Mouse (Mus musculus) kidney, postnatal 0 days (tissue): ENCODE results near the gene Zfp622. TPM values are rescaled to one million over a fixed set of nuclear protein-coding genes. Genes with fewer than 3 reads are reported as not detected.
"Not testable (repeated sequence)": the region's sequence is repeated elsewhere in the genome, so short reads cannot be mapped to it uniquely, and the experiment has no call there.

Experiments
- ATAC-seq: fragments of 200-750 bp; cut with Nextera tagmentation; replicated peaks from 2 replicates; pipeline ENCODE4 v1.8.0; 2017; ENCODE audit warnings: low read depth, moderate number of reproducible peaks, moderate TSS enrichment, moderate library complexity; ENCODE audit not compliant: low FRiP score
- DNase-seq: peaks from one replicate; pipeline ENCODE4 v3.0.0-alpha.2; 2016; ENCODE audit warnings: low spot score
- H3K27ac ChIP-seq: fragments of 300-500 bp; sonication (generic); 2 replicates; pipeline ENCODE4 v1.5.1; 2014; ENCODE audit warnings: mild to moderate bottlenecking
- H3K27me3 ChIP-seq: fragments of 300-500 bp; sonication (generic); 2 replicates; pipeline ENCODE4 v1.6.1; 2014; ENCODE audit warnings: low read length, mixed read lengths; ENCODE audit not compliant: insufficient read depth
- H3K36me3 ChIP-seq: fragments of 300-500 bp; sonication (generic); 2 replicates; pipeline ENCODE4 v1.6.1; 2014; ENCODE audit warnings: low read length, mixed read lengths; ENCODE audit not compliant: insufficient read depth
- H3K4me1 ChIP-seq: fragments of 300-500 bp; sonication (generic); replicated peaks from 2 replicates; pipeline ENCODE4 v1.6.1; 2014; ENCODE audit warnings: antibody characterized with exemption, low read length, mixed read lengths; ENCODE audit not compliant: insufficient read depth
- H3K4me2 ChIP-seq: fragments of 300-500 bp; sonication (generic); 2 replicates; pipeline ENCODE4 v1.6.1; 2014; ENCODE audit warnings: mild to moderate bottlenecking, low read length, moderate library complexity, mixed read lengths
- H3K4me3 ChIP-seq: fragments of 300-500 bp; sonication (generic); replicated peaks from 2 replicates; pipeline ENCODE4 v1.5.1; 2014; ENCODE audit warnings: low read depth, low read length
- H3K9ac ChIP-seq: fragments of 300-500 bp; sonication (generic); 2 replicates; pipeline ENCODE4 v1.6.1; 2014; ENCODE audit warnings: low read depth, low read length
- H3K9me3 ChIP-seq: fragments of 300-500 bp; sonication (generic); replicated peaks from 2 replicates; pipeline ENCODE4 v1.6.1; 2016; ENCODE audit warnings: low read length, inconsistent platforms, mixed read lengths
- CTCF ChIP-seq: IDR thresholded peaks from 2 replicates; pipeline ENCODE4 v1.5.1; 2016; ENCODE audit warnings: antibody characterized with exemption, low read depth, mild to moderate bottlenecking, moderate library complexity
- WGBS: fragments of 180-500 bp; shearing (Covaris S2); extraction: QIAGEN DNeasy Blood & Tissue Kit; methylation state at CpG from one replicate; pipeline ENCODE4 v1.1.7; 2014; 5-methylcytosine and 5-hydroxymethylcytosine counted together
- polyA plus RNA-seq: library from polyadenylated mRNA; unstranded; fragments of >200 nt; fragmentation: Nextera tagmentation; extraction: Ambion mirVana; gene quantifications from 2 replicates; pipeline ENCODE4 v1.2.1, GENCODE M21; 2015

Zfp622 gene
- polyA plus RNA-seq, 1 experiment from 2014 or later: 27.3 TPM

GRCm38 (mm10) chr15:25960231-25960630 lies 23.9 kb upstream of the Zfp622 start:
- ATAC-seq (no peak), DNase-seq (no peak)
- Histone ChIP-seq H3K27me3 (no peaks in the 10 kb centered on the region), H3K4me3 (no peak overlapping the region), H3K4me1 (0 out of 2 replicates have a peak, but pooled peaks cover 5% of the 10 kb centered on the region), H3K9ac (no peak overlapping the region), H3K9me3 (no peaks in the 10 kb centered on the region), H3K4me2 (no peak overlapping the region), H3K27ac (no peak overlapping the region), H3K36me3 (no peaks in the 10 kb centered on the region)
- no peak for TF ChIP-seq CTCF
- WGBS: 83% methylated on average over 5 of the region's 5 CpGs

GRCm38 (mm10) chr15:25966220-25966774 lies 17.9 kb upstream of the Zfp622 start:
- Histone ChIP-seq H3K9me3 (no peaks in the 10 kb centered on the region), H3K9ac (no peak overlapping the region), H3K27me3 (no peaks in the 10 kb centered on the region), H3K4me2 (no peak overlapping the region), H3K27ac (no peak overlapping the region), H3K36me3 (no peaks in the 10 kb centered on the region), H3K4me1 (no peaks in the 10 kb centered on the region), H3K4me3 (no peak overlapping the region)
- TF ChIP-seq CTCF: no peak
- WGBS: 63% methylated on average over 6 of the region's 6 CpGs
- ATAC-seq (no peak), DNase-seq (no peak)

- 79% methylated on average over 9 of the region's 9 CpGs for WGBS
- no peak for ATAC-seq
Measured at GRCm38 (mm10) chr15:25971596-25971995, 12.6 kb upstream of the Zfp622 start.

GRCm38 (mm10) chr15:25972758-25973157 lies 11.4 kb upstream of the Zfp622 start:
- Histone ChIP-seq H3K36me3 (no peaks in the 10 kb centered on the region), H3K9me3 (no peaks in the 10 kb centered on the region), H3K9ac (no peak overlapping the region), H3K27ac (no peak overlapping the region), H3K4me1 (no peaks in the 10 kb centered on the region), H3K4me3 (no peak overlapping the region), H3K27me3 (no peaks in the 10 kb centered on the region), H3K4me2 (no peak overlapping the region)
- no peak for TF ChIP-seq CTCF
- no peak for ATAC-seq
- DNase-seq: no peak
- 82% methylated on average over 5 of the region's 5 CpGs for whole genome bisulfite sequencing

More at GRCm38 (mm10) chr15:25971596-25971995, 12.6 kb upstream of the Zfp622 start:
- Histone ChIP-seq H3K4me2 (no peak overlapping the region), H3K4me3 (no peak overlapping the region), H3K4me1 (no peaks in the 10 kb centered on the region), H3K36me3 (no peaks in the 10 kb centered on the region), H3K9ac (no peak overlapping the region), H3K27me3 (no peaks in the 10 kb centered on the region), H3K9me3 (no peaks in the 10 kb centered on the region), H3K27ac (no peak overlapping the region)
- no peak for DNase-seq
- TF ChIP-seq CTCF: no peak

DNA sequence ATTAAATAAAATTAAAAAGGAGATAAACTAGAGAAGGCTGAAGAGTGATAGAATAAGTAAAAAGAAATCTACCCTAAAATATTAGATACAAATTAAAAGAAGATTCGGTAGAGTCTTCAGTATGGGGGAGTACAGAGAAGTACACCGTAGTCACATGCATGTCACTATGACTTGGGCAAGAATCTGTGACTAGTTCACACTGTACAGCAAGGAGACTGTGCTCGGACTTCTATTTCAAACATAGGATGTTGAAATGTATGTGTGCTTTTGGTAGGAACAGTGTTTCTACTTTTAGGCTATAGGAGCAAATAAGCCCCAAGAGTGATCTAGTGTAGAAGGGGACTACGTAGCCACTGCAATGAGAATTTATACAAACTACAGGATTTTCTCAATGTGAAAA lies 9.8 kb upstream of the Zfp622 start:
- TF ChIP-seq CTCF: no peak
- Histone ChIP-seq H3K4me2 (no peak overlapping the region), H3K36me3 (no peaks in the 10 kb centered on the region), H3K4me3 (no peak overlapping the region), H3K27ac (no peak overlapping the region), H3K9me3 (no peaks in the 10 kb centered on the region), H3K27me3 (no peaks in the 10 kb centered on the region), H3K9ac (no peak overlapping the region), H3K4me1 (no peaks in the 10 kb centered on the region)
- WGBS: 95% methylated on average over 4 of the region's 4 CpGs
- no peak for DNase-seq
- no peak for ATAC-seq

DNA sequence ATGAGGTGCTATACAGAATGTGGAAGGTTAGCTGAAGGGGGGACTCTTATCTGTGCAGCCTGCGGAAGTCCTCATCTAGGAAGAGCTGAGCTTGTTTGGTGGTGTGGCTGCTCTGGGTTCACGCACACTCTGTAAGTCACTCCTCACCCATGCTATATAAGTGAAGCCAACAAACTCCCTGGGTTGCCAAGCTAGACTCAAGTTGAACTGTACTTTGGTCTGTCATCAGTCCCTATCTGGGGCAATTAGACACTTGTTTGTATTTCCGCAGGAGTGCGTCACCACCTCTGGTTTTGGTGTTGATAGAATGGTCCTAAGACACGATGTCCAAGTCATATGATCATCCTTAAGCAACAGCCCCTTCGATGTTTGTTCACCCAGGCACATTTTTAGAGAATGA lies 8.4 kb upstream of the Zfp622 start:
- WGBS: 88% methylated on average over 6 of the region's 6 CpGs

DNA sequence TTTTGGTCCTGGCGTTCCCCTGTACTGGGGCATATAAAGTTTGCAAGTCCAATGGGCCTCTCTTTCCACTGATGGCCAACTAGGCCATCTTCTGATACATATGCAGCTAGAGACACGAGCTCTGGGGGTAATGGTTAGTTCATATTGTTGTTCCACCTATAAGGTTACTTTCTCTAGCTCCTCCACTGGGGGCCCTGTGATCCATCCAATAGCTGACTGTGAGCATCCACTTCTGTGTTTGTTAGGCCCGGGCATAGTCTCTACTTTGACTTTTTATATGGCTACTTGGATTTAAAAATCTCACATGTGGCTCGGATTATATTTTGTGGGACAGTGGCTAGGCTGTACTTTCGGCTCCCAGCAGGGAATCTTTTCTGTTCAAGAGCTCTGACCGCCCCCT lies 552 bp upstream of the Zfp622 start:
- not testable (repeated sequence) for H3K4me1 ChIP-seq, DNase-seq, H3K27me3 ChIP-seq, H3K36me3 ChIP-seq, H3K9me3 ChIP-seq
- Histone ChIP-seq H3K4me2 (peak overlapping the region; percentile 55), H3K27ac (peak overlapping the region; percentile 58; the same call in 1 of the 2 replicates), H3K9ac (peak overlapping the region; percentile 38), H3K4me3 (peak overlapping the region; percentile 94)
- ATAC-seq: peak; percentile 7; the same call in 1 of the 2 replicates
- 16% methylated on average over 6 of the region's 6 CpGs for WGBS

More for the DNA sequence above, 8.4 kb upstream of the Zfp622 start:
- Histone ChIP-seq H3K27me3 (no peaks in the 10 kb centered on the region), H3K4me2 (no peak overlapping the region), H3K9ac (no peak overlapping the region), H3K4me1 (no peaks in the 10 kb centered on the region), H3K9me3 (no peaks in the 10 kb centered on the region), H3K36me3 (no peaks in the 10 kb centered on the region), H3K4me3 (no peak overlapping the region), H3K27ac (no peak overlapping the region)
- ATAC-seq (no peak), DNase-seq (no peak)
- no peak for TF ChIP-seq CTCF
